Mouse (Mus musculus) ovary, postnatal 36 days (tissue): ENCODE results near the gene Olfr683.
"Not testable (repeated sequence)": the region's sequence is repeated elsewhere in the genome, so short reads cannot be mapped to it uniquely, and the experiment has no call there.

Experiments
- DNase-seq: peaks from one replicate; pipeline ENCODE4 v3.0.0; 2022; ENCODE audit warnings: low spot score, mixed read lengths

Gene Olfr683

GRCm38 (mm10) chr7:105146912-105147311, at the start of gene Olfr683:
Gene Olfr683, minus strand, starts transcription at chr7:105147012.
- no peak for DNase-seq

- no peak for DNase-seq
Measured at GRCm38 (mm10) chr7:105185912-105186311, 39.1 kb upstream of the Olfr683 start, which contains the start of gene Olfr685. Gene Olfr685, minus strand, starts transcription at chr7:105186012.

- no peak for DNase-seq
Measured at GRCm38 (mm10) chr7:105170773-105171172, 24.0 kb upstream of the Olfr683 start.

- no peak for DNase-seq
Measured at GRCm38 (mm10) chr7:105163553-105163952, 16.7 kb upstream of the Olfr683 start, which contains the start of gene Olfr684. Gene Olfr684, minus strand, starts transcription at chr7:105163653.

GRCm38 (mm10) chr7:105141275-105141674, 5.5 kb downstream of the Olfr683 start:
- no peak for DNase-seq

- no peak for DNase-seq
Measured at GRCm38 (mm10) chr7:105116536-105116935, 30.3 kb downstream of the Olfr683 start, which contains the start of gene Olfr681. Gene Olfr681, plus strand, starts transcription at chr7:105116836.

GRCm38 (mm10) chr7:105092717-105093116, 54.1 kb downstream of the Olfr683 start, which contains the start of gene Olfr680-ps1:
Gene Olfr680-ps1, minus strand, starts transcription at chr7:105092817.
- not testable (repeated sequence) for DNase-seq
